Mouse (Mus musculus) adrenal gland, postnatal 14 days (tissue): Measurements from ENCODE around the gene Camta2. TPM values are rescaled to one million over a fixed set of nuclear protein-coding genes. Genes with fewer than 3 reads are reported as not detected.

Experiments used
- DNase-seq: peaks from one replicate; pipeline ENCODE4 v3.0.0; 2021; ENCODE audit warnings: mixed read lengths
- long read RNA-seq, 2 experiments: library from polyadenylated mRNA; stranded (forward); transcript quantifications; one replicate each; pipeline ENCODE4 v2.0.0; 2021
- total RNA-seq: library from RNA; stranded (reverse); gene quantifications from 2 replicates; pipeline ENCODE4 v1.2.3, GENCODE M21; 2021

The Camta2 gene
- 38.8 and 41.8 TPM in 2 replicates for total RNA-seq
- long read RNA-seq, experiment 1, partial matches to known transcripts = 30 of 43 reads
- long read RNA-seq, experiment 1, other reads (novel, unspliced or antisense) = 13 of 43 reads
- long read RNA-seq, experiment 2, full-length matches to known transcripts = 8 of 33 reads
- long read RNA-seq, experiment 2, partial matches to known transcripts = 20 of 33 reads
- long read RNA-seq, experiment 2, other reads (novel, unspliced or antisense) = 5 of 33 reads

DNA sequence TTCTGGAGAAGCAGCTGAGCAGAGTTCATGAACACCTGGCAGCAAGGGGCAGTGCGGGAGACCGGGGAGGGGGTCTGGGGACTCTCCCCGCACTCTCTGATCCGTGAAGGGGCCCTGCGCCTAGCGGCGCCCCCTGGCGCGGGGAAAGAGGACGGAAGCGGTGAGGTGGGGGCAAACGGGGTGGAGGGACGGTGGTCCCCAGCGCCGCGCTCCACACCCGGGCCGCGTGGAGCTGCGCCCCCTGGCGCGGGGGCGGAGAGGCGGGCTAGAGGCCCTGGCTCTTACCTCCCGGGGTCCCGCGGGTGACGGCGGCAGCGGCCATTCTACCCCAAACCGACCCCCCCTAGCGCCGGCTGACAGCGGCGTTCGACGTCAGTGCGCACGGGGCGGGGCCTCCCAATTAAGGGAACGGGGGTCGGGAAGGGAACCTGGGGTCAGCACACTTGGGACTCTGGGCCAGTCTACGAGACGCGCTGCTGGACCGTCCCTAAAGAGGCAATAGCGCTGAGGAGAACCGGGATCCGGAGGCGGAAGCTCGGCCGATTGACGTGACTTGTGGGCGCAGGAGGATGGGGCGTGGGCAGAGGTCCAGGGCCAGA, at the start of gene Camta2:
Camta2 (minus strand) TSS at position 505 of the 599 bp plus-strand sequence.
- peak; percentile 95 for DNase-seq

GRCm38 (mm10) chr11:70733256-70733655, 45.4 kb upstream of the Camta2 start:
- no peak for DNase-seq

DNA sequence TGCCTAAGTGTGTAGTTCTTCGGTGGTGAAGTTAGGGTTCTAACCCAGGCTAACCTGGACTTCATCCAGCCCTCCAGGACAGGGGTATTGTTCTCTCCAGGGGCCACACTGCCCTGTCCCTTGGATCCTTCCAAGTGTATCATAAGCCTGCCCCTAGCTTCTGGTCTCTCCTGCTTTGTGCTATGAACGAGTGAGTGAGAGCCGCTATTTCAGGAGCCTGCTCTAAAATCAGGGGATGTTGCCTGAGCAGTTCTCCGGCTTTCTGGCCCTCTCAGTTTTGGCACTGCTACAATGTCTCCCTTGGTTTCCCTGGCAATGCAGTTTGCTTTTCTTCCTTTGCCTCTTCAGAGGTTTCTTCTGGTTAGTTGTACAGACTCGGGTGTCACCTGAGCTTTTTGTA, 43.3 kb upstream of the Camta2 start:
- no peak for DNase-seq

DNA sequence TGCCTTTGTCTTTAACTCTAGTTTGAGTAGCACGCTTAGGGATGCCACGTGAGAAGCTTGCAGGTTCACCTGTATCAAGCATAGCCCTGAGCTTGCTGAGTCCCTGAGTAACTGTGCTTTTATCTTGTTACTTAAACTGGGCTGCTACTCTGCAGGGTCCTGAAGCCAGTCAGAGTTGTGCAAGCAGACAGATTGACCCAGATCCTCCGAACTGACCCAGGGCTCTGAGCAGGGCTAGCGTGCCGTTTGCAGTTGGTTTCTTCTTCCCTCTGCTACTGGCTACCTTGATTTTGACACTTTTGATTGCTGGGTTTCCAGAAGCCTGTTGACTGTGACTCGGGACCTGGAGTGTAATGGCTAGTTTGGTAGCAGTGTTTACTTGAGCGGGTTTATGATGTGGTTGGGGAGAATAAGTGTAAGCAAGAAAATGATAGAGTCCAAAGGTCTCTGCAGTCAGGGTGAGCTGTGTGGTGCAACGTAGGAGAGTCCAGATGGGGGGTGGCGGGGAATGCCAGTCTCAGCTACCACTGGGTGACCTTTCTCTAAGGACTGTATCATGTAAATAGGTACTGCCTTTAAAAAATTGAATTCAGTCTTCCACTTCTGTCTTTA, 42.6 kb upstream of the Camta2 start:
- peak; percentile 45 for DNase-seq

GRCm38 (mm10) chr11:70727385-70727784, 39.5 kb upstream of the Camta2 start:
- no peak for DNase-seq

DNA sequence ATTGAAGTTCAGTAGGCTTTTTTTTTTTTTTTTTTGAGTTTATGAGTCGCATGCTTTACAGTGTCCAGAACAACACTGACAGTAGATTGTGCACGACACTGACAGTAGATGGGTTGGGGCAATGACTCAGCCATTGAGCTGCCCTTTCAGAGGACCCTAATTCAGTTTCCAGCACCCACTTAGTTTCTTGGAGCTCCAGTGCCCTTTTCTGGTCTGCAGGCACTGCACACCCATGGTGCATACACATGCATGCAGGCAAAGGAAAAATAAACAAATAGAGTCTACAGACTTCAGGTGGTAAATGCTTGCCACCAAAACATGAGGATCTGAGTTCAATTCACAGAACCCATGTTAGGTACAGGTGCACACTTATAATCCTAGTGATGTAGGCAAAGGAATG, 38.7 kb upstream of the Camta2 start:
- no peak for DNase-seq

- no peak for DNase-seq
Observed at GRCm38 (mm10) chr11:70724706-70725105, 36.8 kb upstream of the Camta2 start.

DNA sequence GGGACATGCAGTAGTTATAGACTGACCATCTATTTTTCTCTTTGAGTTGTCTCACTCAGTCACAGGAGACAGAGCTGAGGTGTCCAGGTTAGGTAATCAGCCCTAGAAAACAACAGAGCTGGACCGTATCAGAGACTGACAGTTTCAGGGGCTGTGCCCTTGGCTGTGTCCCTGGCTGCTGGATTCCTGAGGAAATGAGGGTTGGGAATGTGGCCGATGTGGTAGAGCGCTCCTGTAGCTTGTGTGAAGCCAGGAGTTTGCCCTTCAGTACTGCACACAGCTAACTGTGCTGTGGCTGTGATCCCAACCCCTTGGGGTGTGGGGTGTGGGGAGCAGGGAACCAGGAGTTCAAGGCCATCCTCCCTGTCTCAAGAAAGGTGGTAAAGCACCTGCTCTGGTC, 33.2 kb upstream of the Camta2 start:
- DNase-seq = peak; percentile 62

- no peak for DNase-seq
Observed at GRCm38 (mm10) chr11:70720567-70720966, 32.7 kb upstream of the Camta2 start.

GRCm38 (mm10) chr11:70718481-70718880, 30.6 kb upstream of the Camta2 start:
- peak; percentile 59 for DNase-seq

DNA sequence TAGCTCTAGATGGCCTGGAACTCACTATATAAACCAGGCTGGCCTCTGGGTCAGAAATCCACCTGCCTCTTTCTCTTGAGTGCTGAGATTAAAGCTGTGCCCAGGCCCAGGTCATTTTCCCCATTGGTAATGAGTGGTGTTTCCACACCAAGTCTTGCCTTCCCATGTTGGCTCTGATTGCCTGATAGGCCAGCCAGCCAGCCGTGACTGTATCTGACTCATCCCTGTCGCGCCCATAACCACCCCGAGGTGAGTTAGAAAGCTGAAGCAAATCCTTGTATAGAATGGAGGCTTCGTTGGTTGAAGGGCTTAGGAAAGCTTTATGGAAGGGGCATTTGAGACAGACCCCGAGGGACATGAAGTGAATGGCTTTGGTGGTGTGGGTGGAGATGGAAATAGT, 27.9 kb upstream of the Camta2 start:
- DNase-seq = peak; percentile 66

DNA sequence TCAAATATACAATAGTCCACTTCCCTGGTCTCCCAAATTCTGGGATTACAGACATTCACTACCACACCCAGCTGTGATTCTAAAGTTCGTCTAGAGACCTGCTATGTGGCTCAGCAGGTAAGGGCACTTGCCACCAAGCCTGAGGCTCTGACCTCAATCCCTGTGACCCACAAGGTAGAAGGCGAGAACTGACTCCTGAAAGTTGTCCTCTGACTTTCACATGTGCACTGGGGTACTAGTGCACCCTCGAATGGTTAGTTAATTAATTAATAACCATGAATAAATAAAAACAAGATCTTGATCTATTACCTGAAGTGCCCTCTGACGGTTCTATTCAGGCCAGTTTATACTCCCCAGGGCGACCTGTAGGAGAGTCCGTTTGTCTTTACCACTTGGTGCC, 25.3 kb upstream of the Camta2 start:
- no peak for DNase-seq

DNA sequence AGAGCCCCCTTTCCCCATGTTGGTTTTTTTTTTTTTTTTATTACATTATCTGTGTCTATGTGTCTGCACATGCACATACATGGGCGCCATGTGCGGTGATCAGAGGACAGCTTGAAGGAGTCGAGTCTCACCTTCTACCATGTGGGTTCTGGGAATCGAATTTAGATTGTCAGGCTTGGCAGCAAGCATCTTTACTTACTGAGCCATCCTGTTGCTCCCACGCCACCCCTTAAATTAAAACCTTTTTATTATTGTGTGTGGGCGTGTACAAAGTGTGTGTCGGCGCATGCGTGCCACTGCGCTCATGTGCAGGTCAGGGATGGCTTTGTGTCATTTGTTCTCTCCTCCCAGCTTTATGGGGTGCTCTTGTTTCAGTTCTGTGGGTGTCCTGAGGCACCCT, 23.1 kb upstream of the Camta2 start:
- no peak for DNase-seq

- DNase-seq = no peak
Observed at GRCm38 (mm10) chr11:70706127-70706526, 18.2 kb upstream of the Camta2 start.

- peak; percentile 69 for DNase-seq
Observed at GRCm38 (mm10) chr11:70702781-70703180, 14.9 kb upstream of the Camta2 start.

DNA sequence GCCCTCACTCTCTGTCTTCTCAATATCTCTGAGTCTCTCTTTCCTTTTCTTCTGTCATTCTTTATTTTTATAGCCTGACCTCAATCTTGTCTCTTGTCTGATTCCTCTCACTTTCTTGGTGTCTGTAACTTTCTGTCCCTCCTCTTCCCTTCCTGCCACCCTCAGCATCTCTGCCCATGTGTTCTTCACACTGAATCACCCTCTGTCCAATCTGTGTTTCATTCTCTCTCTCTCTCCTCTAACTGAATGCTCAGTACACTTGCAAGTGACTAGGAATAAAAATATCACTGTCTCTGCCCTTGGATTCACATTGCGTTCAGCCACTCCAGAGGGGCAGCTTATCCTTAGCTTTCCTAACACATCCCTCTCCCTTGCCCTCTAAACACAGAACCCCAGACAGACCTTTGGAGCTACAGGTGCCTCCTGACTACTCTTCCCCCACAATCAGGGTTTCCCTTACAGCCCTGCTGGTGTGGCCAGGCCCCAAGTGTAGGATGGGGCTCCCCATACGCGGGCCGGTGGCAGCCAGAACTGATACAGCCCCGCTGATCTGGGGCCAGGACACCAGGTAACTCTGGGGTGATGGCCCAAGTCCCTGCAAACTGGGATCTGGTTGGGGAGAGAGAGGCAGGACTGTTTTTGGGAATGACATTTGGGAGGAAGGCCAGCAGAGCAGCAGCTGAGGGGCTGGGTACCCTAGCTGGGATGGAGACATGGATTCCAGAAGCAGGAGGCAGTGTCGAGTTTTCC, 14.3 kb upstream of the Camta2 start:
- no peak for DNase-seq

- no peak for DNase-seq
Observed at GRCm38 (mm10) chr11:70701221-70701955, 13.5 kb upstream of the Camta2 start.

DNA sequence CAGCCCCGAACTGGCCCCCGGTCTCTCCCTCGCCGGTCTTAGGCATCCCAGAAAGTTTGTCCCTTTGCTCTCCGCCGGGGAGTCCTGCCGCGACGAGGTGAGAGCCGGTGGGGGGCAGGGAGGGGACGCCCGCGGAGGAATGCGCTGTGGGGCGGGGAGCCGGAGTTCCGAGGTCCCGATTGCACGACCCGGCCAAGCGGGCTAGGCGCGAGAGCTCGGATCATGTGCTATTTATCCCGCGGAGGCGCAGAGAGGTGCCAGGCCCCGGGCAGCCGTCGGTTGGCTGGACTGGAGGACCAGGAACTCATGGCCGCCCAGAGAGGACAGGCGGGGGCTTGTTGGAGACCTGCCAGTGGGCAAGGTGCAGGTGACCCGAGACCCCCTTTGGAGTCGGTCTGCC, 12.7 kb upstream of the Camta2 start:
- DNase-seq = peak; percentile 89

DNA sequence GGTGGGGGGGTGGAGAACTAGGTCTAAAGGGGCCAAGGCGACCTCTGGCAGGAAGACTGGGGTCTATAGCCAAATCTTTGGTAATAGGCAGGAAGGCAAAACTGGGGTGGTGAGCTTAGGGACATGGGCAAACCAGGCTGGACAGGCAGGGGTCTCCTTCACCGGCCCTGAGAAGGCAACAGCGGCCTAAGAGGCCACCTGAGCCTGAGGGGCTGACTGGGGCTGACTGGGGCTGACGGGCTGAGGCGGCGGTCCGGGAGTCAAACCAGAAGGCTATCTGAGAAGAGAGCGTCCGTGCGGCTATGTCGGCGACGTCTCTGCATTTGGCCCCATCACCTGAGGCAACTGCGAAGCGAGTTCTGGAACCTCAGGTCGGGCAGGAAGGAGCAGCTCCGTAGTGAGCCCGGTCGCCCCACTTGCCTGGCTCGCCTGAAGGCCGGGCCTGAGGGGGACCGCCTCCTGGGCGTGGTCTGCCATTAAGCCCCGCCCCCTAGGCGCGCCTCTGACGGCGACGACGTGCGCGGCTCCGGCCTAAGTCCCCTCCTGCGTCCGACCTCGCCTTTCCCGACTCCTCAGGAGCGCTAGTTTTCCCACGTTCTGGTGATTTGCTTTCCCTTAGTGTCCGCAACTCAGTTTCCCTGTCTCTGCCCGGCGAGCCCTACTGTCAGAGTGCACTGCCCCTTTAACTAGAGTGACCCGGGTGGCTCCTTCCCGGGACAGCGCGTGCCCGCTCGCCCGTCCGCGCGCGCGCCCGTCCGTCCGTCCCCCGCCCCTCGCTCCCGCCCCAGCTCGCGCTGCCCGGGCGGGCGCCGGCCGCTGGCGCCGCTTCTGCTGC, 12.0 kb upstream of the Camta2 start, which contains the start of the genes Inca1 and Kif1c:
Inca1 (minus strand) TSS at position 434 of the 835 bp plus-strand sequence.
Kif1c (plus strand) TSS at position 827 of the 835 bp plus-strand sequence.
- peak; percentile 97 for DNase-seq

GRCm38 (mm10) chr11:70699051-70699450, 11.1 kb upstream of the Camta2 start:
- DNase-seq = no peak

DNA sequence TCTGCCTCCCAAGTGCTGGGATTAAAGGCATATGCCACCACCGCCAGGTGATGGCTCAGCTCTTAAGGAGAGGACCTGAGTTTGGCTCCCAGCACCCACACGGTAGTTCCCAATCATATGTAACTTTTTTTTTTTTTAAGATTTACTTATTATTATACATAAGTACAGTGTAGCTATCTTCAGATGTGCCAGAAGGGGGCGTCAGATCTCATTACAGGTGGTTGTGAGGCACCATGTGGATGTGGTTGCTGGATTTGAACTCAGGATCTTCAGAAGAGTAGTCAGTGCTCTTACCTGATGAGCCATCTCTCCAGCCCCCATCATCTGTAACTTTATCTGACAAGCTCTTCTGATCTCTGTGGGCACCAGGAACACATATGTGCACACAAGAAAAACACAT, 9.5 kb upstream of the Camta2 start:
- DNase-seq = no peak
